Mouse (Mus musculus) mouse trophoblast stem cell (cell line): Measurements from ENCODE around the gene Nmu.

Experiments used
- in situ Hi-C, 2 experiments: fragments of 300-500 bp; cut with MseI, MboI; formaldehyde crosslinking; loops; 2 replicates in 1 of 2; 3 replicates in 1 of 2; pipeline ENCODE4 v1.15.1; 2025

Nmu gene

DNA sequence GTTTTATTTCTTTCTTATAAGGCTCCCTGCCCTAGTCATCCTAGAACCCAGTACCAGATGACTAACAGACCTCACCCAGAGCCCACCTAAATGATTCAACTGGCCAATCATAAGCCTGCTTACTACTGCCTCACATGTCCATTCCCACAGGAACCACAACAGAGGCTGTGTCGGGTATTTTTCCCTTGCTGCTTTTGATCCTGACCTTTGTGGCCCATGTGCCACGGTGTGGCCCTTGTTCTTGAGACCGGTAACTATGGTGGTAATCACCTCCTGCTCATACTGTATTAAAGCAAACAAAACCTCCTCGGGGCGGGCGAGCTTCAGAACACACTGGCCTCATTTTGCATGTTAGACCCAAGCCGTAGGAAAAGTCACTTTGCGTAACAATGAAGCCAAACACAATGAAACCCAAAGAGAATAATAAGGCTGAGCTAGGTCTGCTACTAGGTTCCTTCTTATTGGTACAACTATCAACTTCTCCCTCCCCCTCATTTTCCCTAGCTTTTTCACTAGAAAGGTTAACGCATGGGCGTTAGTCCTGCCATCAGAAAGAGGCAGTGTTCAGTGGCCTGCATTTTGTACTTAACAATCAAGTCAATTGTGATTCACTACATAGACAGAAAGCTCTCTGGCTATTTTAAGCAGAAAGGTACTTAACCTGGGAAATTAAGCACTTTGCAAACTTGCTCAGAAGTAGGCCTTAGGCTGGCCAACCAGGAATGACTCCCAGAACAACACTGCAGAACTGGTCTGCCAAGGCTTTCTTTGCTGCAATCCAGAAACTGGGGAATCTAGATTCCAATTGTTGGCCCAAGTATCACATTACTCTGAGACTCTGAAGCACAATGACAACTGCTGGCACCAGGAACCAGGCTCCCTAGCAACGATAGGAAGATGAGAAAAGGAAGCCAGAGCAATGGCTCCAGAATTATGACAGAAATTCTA lies 42.1 kb downstream of the Nmu start:
- in situ Hi-C loops: no loop called here

DNA sequence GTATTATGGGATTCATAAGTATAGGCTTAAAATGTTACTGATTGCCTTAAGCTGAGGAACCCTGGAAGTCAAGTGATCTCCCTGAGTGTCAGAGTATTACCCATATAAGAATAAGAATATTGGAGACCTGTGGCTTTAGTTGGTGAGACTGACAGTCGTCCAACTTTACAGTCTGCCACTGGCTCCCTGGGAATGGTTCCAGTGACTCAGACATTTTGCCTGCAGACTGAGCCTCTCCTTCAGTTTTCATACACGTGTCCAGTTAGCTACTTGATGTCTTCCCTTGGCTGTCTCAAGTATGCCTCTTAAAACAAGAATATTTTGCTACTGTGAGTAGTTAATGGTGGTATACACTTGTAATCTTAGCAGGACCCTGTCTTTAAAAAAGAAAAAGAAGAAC lies 55.4 kb downstream of the Nmu start:
- in situ Hi-C loops: no loop called here

DNA sequence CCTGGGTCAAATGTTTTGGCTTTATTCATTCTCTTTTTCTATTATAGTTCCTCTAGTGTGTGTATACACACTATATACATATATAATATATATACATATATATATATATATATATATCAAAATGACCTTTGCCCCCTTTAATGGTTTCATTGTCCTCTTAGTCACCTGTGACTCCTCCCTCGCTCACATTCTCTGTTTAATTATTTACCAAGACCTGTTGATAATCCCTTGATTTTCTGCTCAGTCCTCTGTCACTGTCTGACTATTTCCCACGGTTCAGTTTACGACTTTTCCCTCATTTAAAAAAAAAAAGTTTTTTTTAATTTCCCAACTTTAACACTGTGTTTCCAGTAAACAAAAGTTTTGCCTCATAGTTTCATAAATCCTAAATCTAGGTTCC lies 57.3 kb downstream of the Nmu start:
- in situ Hi-C loops: no loop called here

- in situ Hi-C loops: no loop called here
These were observed 58.0 kb downstream of the Nmu start for GRCm38 (mm10) chr5:76305616-76306015.

- in situ Hi-C loops: no loop called here
These were observed 58.9 kb downstream of the Nmu start, which contains the start of gene Clock for GRCm38 (mm10) chr5:76304452-76305341. Gene Clock (minus strand): TSS chr5:76304792.

- in situ Hi-C loops: no loop called here
These were observed 59.7 kb downstream of the Nmu start for GRCm38 (mm10) chr5:76303745-76304451.

DNA sequence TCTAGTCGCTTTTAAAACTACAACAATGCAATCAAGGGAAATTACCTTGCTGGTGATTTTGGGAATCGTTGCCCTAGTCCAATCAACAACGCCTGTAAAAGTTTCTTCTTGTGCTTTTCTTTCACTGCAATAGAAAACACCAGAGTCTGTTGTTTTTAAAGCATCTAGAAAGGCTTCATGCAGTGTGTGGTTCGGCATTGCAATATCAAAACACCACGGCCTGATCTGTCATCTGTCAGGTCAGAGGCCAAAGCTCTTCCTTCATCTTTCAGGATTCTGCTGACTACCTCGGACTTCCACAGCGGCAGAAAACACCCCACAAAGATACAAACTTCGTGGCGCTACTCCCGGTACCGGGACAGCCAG lies 60.2 kb downstream of the Nmu start:
- in situ Hi-C loops: no loop called here

- in situ Hi-C loops: no loop called here
These were observed 61.6 kb downstream of the Nmu start for GRCm38 (mm10) chr5:76302009-76302408.

GRCm38 (mm10) chr5:76289234-76289691 lies 74.3 kb downstream of the Nmu start:
- in situ Hi-C loops: no loop called here

GRCm38 (mm10) chr5:76288256-76288655 lies 75.3 kb downstream of the Nmu start:
- in situ Hi-C loops: no loop called here

DNA sequence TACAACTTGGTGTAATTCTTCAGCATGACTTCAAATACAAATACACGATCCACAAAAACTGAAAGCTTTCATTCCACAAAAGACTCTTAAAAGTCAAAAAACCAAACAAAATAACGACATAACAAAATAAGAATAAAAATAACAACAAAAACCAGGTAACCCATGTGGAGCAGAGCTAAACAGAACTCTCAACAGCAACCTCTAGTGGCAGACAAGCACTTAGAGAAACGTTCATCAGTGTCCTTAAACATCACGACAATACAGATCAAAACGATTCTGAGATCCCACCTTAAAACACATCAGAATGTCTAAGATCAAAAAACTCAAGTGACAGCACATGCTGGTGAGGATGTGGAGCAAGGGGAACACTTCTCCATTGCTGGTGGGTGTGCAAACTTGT lies 76.5 kb downstream of the Nmu start:
- in situ Hi-C loops: no loop called here

- in situ Hi-C loops: no loop called here
These were observed 77.9 kb downstream of the Nmu start for GRCm38 (mm10) chr5:76285699-76286098.

DNA sequence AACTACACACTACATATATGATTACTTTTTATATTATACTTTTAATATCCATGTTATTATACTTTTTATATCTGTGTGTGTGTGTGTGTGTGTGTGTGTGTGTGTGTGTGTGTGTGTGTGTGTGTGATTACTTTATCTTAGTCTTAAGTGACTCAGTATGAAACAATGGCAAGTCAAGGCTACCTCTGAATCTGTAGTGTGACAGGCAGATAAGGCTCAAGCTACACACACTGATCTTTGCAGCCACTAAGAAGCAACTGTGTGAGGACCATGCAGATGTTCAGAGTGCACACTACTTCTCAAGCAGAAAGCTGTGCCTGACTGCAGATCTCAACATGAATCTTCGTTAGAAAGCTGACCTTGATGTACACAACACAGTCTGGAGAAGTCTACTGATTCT lies 79.7 kb downstream of the Nmu start:
- in situ Hi-C loops: no loop called here
